Mouse (Mus musculus) C2C12 (cell line): ENCODE results near the gene Gm20388. TPM values are rescaled to one million over a fixed set of nuclear protein-coding genes. Genes with fewer than 3 reads are reported as not detected.

Experiments used
- H3K27me3 ChIP-seq: one replicate; pipeline ENCODE4 v1.6.1; 2011; ENCODE audit not compliant: control insufficient read depth, insufficient read depth, insufficient read length
- H3K36me3 ChIP-seq: one replicate; pipeline ENCODE4 v1.6.1; 2011; ENCODE audit not compliant: control insufficient read depth, insufficient read depth
- H3K4me3 ChIP-seq: one replicate; pipeline ENCODE4 v1.5.1; 2011; ENCODE audit warnings: mild to moderate bottlenecking, control low read depth; ENCODE audit not compliant: poor library complexity, insufficient read depth, severe bottlenecking
- H3K79me2 ChIP-seq: one replicate; pipeline ENCODE4 v1.6.1; 2011; ENCODE audit not compliant: control insufficient read depth, insufficient read depth
- H3K79me3 ChIP-seq: one replicate; pipeline ENCODE4 v1.6.1; 2011; ENCODE audit warnings: low read depth, control low read depth
- H3ac ChIP-seq: one replicate; pipeline ENCODE3; 2011; ENCODE audit warnings: low read depth; ENCODE audit not compliant: control insufficient read depth, insufficient read length
- CEBPB ChIP-seq: IDR thresholded peaks from one replicate; pipeline ENCODE4 v1.6.1; 2011; ENCODE audit warnings: low read depth, mild to moderate bottlenecking, control low read depth, moderate library complexity
- CTCF ChIP-seq: IDR thresholded peaks from one replicate; pipeline ENCODE4 v1.5.1; 2011; ENCODE audit not compliant: control insufficient read depth, insufficient read depth, insufficient read length
- FOSL1 ChIP-seq: IDR thresholded peaks from one replicate; pipeline ENCODE4 v1.8.0; 2011; ENCODE audit warnings: mild to moderate bottlenecking, low read length; ENCODE audit not compliant: poor library complexity, insufficient read depth, severe bottlenecking
- MAX ChIP-seq: IDR thresholded peaks from one replicate; pipeline ENCODE4 v1.6.1; 2011; ENCODE audit warnings: mild to moderate bottlenecking, control low read depth
- MYOD1 ChIP-seq: IDR thresholded peaks from one replicate; pipeline ENCODE4 v1.6.1; 2011; ENCODE audit warnings: low read depth; ENCODE audit not compliant: control insufficient read depth, insufficient read length
- MYOG ChIP-seq: IDR thresholded peaks from one replicate; pipeline ENCODE4 v1.6.1; 2011; ENCODE audit not compliant: control insufficient read depth, insufficient read length; ENCODE audit errors: extremely low read depth
- USF1 ChIP-seq: IDR thresholded peaks from one replicate; pipeline ENCODE4 v1.6.1; 2011; ENCODE audit warnings: low read depth, mild to moderate bottlenecking, control low read depth, moderate library complexity
- polyA plus RNA-seq: library from polyadenylated mRNA; unstranded; fragments of >200 nt; fragmentation: generic; extraction: Trizol; gene quantifications from one replicate; pipeline ENCODE4 v1.2.1, GENCODE M21; 2012; ENCODE audit warnings: missing spikeins

Gm20388 gene
- polyA plus RNA-seq, 1 experiment = 15.0 TPM

DNA sequence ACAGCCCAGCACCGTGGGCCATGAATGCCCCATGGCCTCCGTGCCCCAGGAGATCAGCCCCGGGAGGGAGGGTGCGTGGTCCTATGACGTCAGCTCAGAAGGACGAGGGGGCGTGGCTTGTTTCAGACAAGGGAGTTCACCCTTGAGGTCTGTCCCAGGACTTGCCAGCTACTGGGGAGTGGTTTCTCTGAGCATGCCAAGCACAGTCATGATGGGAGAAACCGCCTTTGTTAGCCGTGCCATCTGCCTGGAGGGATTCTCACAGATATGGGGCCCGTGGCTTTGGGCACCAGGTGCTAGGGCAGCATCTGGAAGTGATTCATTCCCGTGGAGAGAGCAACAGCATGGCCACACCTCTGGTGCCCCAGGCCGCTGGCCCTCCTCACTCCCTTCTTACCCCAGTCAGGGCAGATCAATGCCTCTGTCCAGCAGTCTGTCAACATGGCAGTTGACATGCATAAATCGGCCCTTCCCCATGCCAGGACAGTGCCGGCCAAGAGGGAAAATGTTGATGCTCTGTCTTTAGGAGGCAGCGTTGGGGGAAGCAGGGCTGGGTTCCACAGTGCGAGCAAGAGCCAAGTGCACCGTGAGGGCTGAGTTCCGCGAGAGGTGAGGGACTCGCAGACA, 2199.7 kb downstream of the Gm20388 start:
- Histone ChIP-seq H3K27me3 (no peaks in the 10 kb centered on the region), H3K79me3 (no peaks in the 10 kb centered on the region), H3ac (no peak overlapping the region), H3K79me2 (no peaks in the 10 kb centered on the region), H3K4me3 (no peak overlapping the region), H3K36me3 (no peaks in the 10 kb centered on the region)
- TF ChIP-seq MYOG (no peak), FOSL1 (no peak), USF1 (no peak), CTCF (no peak), MAX (peak; percentile 60), CEBPB (no peak), MYOD1 (peak; percentile 85)

DNA sequence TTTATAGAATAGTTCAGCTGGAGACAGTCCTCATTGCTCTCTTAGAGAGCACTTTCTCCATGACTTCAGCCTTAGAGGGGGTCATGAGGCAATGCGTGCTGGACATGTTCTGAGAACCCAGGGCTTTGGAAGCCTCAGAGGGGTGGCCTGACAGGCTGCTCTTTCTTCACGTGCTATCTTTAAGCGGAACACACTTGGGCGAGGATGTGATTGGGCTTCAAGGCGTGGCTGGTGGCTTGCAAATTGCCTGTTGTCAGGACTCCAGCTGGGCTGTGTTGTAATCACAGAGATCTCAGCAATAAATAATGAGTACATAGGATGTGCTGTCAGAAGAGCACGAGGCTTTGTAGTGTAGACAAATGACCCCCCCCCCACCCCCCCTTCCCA, 2200.2 kb downstream of the Gm20388 start:
- no peaks in the 10 kb centered on the region for H3K36me3 ChIP-seq
- H3ac ChIP-seq = no peak overlapping the region
- no peaks in the 10 kb centered on the region for H3K27me3 ChIP-seq
- no peaks in the 10 kb centered on the region for H3K79me3 ChIP-seq
- TF ChIP-seq MYOD1 = no peak
- peak; percentile 39 for TF ChIP-seq USF1
- TF ChIP-seq MAX = peak; percentile 93
- peak; percentile 85 for TF ChIP-seq CEBPB
- no peak for TF ChIP-seq CTCF
- H3K79me2 ChIP-seq = no peaks in the 10 kb centered on the region
- H3K4me3 ChIP-seq = no peak overlapping the region

DNA sequence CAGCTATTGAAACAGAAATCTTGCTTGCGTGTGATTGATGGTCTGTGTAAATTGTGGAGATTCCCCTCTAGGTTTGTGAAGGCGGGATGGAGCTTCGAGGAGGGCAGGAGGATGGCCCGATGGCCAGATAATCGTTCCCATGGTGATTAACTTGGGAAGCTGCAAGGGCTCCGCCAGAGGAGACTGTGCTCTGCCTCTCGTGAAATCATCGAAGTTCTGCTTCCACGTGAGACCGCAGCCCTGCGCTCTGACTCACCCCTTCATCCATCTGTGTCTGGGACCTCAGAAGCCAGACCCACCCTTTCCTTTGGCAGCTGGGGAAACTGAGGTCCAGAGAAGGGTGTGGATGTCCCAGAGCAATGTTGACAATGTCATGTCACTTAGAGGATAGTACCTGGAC, 2201.1 kb downstream of the Gm20388 start:
- H3ac ChIP-seq = no peak overlapping the region
- no peaks in the 10 kb centered on the region for H3K79me3 ChIP-seq
- H3K27me3 ChIP-seq = no peaks in the 10 kb centered on the region
- no peaks in the 10 kb centered on the region for H3K36me3 ChIP-seq
- TF ChIP-seq MYOD1 (peak; percentile 2), MAX (peak; percentile 91), USF1 (no peak)
- no peak overlapping the region for H3K4me3 ChIP-seq
- no peaks in the 10 kb centered on the region for H3K79me2 ChIP-seq

DNA sequence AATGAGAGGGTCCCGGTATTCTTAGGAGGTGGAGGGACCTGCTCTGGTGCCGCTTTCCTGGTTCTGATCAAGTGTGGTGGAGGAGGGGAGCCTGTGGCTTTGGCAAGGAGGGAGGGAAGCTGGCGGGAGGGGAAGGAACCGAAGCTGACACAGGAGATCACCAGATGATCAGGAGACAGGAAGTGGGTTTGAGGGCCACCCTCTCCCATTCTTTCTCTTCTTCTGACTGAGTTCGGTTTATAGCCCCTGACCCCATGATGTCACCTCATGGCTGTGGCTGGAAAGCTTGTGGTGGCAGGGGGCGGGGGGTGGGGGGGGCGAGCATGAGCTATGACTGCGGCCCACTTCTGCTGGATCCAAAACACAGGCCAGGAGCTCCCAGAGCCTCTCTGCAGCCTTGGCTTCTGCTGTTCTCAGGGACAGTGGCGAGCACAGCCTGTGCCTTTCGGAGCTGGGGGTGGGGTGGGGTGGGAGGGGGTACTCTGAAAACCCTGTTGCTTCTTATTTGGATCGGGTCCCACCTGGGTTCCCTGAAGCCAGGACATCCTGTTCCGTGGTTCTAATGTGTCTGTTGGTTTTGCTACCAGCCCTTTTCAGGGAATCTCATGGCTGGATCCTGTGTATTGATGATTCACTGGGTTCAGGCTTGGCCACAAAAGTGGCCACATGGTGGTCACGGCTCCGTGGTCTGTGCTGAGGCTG, 2201.8 kb downstream of the Gm20388 start:
- H3ac ChIP-seq = no peak overlapping the region
- H3K79me3 ChIP-seq = no peaks in the 10 kb centered on the region
- H3K4me3 ChIP-seq = no peak overlapping the region
- H3K36me3 ChIP-seq = no peaks in the 10 kb centered on the region
- TF ChIP-seq MAX = no peak
- TF ChIP-seq CEBPB = no peak
- no peak for TF ChIP-seq MYOG
- TF ChIP-seq CTCF = no peak
- TF ChIP-seq MYOD1 = peak; percentile 1
- no peak for TF ChIP-seq USF1
- no peak for TF ChIP-seq FOSL1
- H3K79me2 ChIP-seq = no peaks in the 10 kb centered on the region
- no peaks in the 10 kb centered on the region for H3K27me3 ChIP-seq

DNA sequence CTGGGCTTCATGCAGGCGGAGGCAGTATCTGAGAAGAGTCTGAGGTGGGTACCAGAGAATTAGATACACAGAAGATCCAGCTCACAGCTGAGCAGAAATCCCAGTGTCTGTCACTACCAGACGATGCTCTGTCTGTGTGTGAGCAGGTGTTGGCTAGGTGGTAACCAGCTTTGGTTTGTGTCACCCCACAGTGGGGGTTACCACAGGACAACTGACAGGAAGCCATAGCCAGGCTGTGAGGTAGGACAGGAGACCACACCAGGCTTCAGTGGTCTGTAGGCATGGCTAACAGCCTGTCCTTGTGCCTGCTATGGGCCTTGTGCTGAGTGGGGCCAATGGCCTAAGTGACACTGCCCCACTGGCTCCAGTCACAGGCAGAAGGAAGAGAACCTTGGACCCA, 2204.2 kb downstream of the Gm20388 start:
- Histone ChIP-seq H3K36me3 (no peaks in the 10 kb centered on the region), H3K4me3 (no peak overlapping the region), H3K79me2 (no peaks in the 10 kb centered on the region), H3K79me3 (no peaks in the 10 kb centered on the region), H3K27me3 (no peaks in the 10 kb centered on the region), H3ac (no peak overlapping the region)
- TF ChIP-seq MYOD1 (no peak), FOSL1 (no peak), CEBPB (no peak), MAX (no peak), USF1 (no peak), CTCF (no peak), MYOG (no peak)
